Mouse (Mus musculus) ES-E14 (cell line): ENCODE results near the gene Pnpla3.

ENCODE experiments used
- MAFK ChIP-seq: IDR thresholded peaks from 2 replicates; pipeline ENCODE4 v1.6.1; 2014; ENCODE audit warnings: mild to moderate bottlenecking, low read depth, low read length, inconsistent platforms; ENCODE audit not compliant: insufficient read depth
- ZNF384 ChIP-seq: IDR thresholded peaks from 2 replicates; pipeline ENCODE4 v1.6.1; 2012; ENCODE audit warnings: low read depth, low read length, inconsistent platforms

DNA sequence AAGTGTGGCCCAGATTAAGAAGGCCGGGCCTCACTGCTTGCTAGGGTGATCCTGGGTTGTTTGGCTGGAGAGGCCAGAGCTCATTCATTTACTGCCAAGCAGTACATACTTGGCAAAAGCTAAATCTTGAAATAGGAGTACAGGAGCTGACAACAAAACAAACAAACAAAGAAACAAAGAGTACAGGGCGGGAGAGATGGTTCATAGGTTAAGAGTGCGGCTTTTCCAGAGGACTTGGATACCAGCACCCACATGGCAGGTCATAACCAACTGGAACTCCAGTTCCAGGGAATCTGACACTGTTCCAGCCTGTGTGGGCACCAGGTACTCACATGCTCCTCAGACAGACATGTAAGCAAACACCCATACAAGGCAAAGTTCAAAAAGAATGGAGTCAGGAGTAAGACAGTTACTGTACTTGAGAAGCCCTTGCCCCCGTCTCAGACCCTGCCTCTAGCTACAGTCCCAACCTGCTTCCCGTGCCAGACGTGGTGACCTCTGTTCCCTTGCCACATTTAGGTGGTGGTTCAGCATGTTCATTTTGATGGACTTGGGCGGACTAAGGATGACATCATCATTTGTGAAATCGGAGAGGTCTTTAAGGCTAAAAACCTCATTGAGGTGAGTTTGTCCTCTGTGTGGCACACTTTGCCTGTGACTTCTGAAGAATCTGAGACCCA is 29.0 kb downstream of the Pnpla3 start:
- no peak for TF ChIP-seq MAFK
- TF ChIP-seq ZNF384 = no peak
